Mouse (Mus musculus): ENCODE measurements around the gene Taf12. TPM values are rescaled to one million over a fixed set of nuclear protein-coding genes. Genes with fewer than 3 reads are reported as not detected.
"Not testable (repeated sequence)": the region's sequence is repeated elsewhere in the genome, so short reads cannot be mapped to it uniquely, and the experiment has no call there.

Gene Taf12
- polyA plus RNA-seq, 2 experiments from 2014 or later = 74.6 to 89.5 TPM

DNA sequence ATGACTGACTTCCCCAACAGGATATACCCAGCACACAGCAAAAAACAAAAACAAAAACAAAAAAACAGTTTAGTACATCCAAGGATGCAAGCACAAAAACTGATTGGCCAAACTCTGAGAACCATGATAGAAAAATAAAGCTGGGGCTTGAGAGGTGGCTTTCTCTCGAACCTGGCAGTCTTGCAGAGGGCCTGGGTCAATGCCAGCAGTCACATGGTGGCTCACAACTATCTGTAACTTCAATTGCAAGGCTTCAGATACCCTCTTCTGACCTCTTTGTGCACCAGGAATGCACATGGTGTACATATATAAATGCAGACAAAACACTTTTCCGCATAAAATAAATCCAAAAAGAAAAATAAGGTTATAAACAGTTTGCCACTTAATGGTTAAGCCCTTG, 1.0 kb upstream of the Taf12 start:
- no peak for ATAC-seq

DNA sequence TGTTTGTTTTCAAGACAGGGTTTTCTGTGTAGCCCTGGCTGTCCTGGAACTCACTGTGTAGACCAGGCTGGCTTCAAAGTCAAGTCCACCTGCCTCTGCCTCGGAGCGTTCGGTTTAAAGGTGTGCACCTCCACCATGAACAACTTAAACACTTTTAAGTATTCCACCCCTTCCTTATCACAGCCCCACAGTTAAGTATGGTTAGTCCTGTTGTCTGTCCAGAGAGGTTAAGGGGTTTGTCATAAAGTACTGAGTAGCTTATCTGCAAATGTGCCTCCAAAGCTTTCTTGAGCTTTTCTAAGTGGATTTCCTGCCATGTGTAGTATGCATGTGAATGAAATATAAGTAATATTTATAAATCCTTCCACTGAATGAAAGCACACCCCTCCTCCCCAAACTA, 1.8 kb downstream of the Taf12 start:
- no peak for ATAC-seq

DNA sequence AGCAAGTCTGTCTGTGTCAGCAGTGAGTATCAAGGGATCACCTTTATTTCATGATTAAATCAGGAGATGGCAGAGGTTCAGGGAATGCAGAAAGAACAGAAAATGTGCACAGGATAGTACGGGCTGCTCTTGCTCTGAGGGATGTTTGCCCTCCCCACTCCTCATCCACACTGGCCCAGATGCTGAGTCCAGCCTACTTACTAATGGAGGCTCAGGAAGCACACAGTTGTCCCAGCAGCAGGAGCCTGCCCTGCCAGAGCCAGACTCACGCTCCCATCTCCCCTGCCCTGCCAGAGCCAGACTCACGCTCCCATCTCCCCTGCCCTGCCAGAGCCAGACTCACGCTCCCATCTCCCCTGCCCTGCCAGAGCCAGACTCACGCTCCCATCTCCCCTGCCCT, 14.7 kb downstream of the Taf12 start:
- not testable (repeated sequence) for ATAC-seq

DNA sequence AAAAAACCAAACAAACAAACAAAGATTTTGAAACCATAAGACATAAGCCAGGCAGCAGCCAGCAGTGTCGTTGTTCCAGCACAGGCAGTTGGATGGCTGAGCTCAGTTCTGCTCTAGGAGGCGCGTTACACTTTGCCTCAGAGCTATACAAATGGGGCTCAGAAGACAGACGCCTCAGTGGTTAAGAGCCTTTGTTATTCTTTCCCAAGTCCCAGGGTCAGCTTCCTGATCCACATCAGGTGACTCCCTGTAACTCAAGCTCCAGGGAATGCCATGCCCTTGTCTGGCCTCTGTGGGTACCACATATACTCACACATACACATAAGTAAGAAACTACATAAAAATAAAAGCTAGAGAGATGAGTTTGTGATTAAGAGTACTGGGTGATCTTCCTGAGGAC, 16.9 kb downstream of the Taf12 start:
- no peak for ATAC-seq

DNA sequence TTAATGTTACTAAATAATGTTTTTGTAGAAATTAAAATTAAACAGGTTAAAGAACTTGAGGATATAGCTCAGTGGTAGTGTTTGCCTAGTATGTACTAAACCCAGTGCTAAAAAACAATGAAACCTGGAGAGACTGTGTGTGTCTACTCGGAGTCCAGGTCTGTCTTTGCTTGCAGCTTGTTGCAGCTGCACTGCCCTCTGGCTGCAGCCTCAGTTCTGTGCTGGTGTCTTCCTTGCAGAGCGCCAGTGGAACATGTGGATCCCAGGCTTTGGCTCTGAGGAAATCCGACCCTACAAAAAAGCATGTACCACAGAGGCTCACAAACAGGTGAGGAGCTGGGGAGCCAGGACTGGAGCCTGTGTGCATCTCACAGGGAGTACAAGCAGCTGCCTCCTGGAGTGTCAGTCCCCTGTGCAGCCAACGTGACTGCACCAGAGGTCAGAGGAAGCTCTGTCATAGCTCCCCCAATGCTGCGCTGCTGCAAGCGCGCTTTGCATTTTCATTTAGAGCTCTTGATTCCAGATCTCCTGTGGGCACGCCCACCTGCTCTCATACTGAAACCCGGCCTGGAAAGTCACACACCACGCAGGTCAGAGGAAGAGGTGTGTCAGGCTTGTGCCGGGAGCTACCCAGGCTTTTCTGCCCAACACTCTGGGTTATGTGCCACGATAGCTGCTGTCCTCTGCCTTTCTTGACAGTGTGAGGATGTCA, 17.6 kb downstream of the Taf12 start:
- ATAC-seq = no peak

DNA sequence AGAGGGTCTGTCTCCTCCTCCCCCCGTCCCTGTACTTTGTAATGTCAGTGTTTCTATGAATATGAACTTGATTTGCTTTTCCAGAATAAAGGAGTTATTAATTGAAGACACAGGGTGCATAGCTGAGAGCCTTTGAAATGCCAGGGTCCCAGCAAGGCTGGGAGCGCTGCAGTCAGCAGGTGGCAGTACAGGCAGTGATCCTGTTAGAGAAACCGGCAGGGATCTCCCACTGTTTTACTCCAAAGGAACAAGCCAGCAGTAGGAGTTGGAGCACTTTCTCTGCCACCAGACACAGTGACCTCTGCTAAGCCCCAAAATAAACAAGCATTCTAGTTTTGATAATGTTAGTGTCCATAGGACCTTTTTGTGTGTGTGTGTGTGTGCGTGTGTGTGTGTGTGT, 18.8 kb downstream of the Taf12 start:
- no peak for ATAC-seq

DNA sequence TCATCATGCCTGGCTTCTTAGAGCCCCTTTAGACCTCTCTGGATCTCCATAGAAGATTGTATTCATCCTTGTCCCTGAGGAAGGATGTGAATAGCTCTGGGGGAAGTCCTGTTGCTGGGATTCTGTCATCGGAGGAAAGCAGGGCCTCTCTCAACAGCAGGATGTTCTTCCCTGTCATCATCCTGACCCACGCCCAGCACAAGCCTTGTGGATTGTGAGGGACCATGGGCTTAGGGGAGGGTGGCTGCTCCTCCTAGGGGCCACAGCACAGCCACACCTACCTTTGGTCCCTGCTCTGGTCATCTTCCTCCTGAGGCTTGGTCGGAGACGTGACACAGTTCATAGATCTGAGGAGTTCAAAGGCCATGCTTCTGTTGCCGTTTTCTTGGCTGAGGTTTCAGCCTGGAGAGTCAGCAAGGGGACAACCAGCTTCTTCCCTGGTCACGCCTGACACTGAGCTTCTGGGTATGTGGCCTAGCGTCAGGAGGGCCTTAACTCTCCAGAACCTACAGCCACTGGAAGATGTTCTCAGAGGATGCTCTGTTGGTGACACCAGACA, 19.6 kb downstream of the Taf12 start:
- no peak for ATAC-seq

DNA sequence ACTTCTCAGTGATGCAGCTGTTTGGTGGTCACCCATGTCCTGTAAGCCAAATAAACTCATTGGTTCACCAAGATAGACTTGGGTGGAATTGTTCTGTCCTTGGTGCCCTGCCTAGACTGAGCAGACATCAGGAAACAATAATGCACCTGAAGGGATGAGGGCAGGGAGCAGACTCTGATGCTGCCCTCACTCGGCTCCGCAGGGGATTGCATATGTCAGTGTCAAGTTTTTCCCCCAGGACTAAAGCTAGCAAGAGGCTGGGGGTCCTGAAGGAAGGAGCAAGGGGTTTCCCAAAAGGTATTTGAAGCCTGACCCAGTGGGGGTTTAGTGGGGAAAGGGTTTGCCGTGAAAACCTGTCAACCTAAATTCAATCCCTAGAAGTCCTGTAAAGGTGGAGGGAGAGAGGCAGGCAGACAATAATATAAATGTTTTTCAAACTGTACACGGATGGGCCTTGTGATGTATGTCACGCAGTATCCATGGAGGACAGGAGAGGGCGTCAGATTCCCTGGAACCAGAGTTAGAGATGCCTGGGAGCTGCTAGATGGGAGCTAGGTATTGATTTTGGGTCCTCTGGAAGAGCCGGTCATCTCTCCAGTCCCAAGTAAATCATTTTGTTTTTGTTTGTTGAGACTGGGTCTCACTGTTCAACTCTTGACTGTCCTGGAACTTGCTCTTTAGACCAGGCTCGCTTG, 21.7 kb downstream of the Taf12 start:
- ATAC-seq = no peak

DNA sequence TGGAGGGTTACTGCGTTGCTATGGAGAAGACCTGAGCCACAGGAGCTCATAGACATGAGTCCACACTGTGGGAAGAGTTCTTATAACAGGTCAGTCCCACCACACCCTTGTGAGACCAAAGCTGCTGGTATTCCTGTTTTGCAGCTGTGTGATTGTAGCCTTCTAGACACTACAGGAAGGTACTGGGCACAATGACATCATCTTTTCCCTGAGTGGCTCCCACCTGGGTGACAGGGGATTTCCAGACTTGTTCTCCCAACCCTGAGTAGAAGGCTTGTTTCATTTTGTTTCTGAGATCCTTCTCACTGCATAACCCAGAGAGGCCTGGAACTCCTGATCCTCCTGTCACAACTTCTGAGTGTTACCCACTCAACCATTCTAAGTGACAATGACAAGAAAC, 25.7 kb downstream of the Taf12 start:
- no peak for ATAC-seq

DNA sequence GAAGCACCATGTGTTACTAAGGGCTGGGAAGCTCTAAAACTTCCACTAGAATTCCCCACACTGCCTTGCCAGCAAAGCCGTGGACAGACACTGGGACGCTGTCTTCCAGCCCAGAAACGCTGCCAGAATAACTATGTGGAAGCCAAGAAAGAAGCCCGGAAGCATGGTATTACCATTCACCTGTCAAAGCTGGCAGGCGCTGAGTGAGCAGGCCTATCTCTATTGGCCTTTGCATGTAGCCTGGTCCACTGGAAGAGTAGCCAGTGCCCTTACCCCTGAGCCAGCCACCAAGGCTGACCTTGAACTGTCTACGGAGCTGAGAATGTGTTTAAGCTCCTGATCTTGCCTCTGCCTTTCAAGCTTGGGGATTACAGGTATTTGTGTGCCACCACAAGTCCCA, 27.3 kb downstream of the Taf12 start:
- no peak for ATAC-seq

DNA sequence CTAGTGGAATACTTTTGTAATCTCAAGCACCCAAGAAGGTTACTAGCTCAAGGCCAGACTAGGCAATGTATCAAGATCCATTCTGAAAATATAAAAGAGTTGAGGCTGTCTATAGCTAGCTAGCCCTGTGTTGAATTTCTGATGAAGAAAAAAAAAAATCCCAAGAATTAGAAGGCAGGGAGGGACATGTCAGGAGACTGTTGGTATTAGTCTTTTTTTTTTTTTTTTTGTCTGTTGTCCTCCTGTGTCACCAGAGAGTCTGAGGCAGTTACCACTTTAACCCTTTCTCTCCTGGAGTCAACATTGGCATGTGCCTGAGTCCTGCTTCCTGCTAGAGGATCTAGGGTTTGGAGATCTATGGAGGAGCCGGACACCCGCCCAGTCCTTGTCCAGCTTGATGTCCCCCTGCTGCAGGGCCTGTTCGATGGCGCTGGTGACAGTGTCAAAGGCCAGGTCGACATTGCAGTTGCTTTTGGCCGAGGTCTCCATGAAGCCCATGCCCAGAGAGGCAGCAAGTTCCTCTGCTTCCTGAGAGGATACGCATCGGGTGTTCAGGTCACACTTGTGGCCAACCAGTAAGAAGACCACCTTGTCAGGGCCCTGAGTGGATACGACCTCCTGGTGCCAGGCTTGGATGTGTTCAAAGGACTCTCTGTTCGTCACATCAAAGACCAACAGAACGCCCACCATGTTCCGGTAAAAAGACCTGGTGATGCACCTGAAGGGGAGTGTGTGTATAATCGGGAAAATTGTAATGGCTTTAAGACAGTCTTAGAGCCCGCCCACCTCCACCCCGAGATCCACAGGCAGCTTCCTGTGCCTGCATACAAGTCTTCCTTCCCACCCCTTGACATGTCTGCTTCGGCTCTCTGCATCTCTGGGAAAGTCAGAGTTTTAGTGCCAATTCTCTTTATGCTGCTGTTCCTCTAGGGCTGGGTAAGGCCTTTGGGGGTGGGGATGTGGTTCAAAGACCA, 28.1 kb downstream of the Taf12 start:
- peak; percentile 29 for ATAC-seq

DNA sequence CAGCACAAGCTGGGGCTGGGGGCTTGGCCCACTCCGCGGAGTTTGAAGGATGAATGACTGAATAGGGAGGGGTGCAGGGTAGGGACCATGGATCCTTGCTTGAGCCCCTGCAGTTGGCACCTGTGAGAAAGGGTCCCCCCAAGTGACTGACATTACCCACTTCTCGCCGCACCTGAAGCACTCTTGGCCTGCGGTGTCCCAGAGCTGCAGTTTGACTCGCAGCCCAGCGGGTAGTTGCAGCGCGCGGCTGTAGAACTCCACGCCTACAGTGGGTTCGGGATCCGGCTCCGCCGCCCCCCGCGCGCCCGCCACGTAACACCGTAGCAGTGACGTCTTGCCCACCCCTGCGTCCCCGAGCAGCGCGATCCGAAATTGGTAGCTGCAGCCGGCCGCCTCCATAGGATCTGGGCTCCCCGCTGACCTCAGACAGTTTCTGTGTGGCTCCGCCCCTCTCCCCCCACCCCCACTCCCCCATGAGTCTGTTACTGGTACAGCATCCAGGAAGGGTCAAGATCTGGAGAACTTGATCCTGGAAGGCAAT, 28.8 kb downstream of the Taf12 start, which contains the start of gene Rab42:
TSS of gene Rab42 (minus strand) at position 447 of the 541 bp plus-strand sequence.
- peak; percentile 67 for ATAC-seq

DNA sequence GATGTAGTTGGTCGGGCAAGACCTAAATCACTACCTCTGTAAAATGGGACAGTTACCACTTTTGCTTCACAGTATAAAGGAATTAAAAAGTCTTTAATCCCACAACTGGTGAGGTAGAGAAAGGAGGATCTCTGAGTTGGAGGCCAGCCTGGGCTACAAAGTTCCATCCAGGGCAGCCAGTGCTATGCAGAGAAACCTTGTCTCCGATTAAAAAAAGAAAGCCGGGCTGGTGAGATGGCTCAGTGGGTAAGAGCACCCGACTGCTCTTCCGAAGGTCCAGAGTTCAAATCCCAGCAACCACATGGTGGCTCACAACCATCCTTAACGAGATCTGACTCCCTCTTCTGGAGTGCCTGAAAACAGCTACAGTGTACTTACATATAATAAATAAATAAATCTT, 29.3 kb downstream of the Taf12 start:
- not testable (repeated sequence) for ATAC-seq

DNA sequence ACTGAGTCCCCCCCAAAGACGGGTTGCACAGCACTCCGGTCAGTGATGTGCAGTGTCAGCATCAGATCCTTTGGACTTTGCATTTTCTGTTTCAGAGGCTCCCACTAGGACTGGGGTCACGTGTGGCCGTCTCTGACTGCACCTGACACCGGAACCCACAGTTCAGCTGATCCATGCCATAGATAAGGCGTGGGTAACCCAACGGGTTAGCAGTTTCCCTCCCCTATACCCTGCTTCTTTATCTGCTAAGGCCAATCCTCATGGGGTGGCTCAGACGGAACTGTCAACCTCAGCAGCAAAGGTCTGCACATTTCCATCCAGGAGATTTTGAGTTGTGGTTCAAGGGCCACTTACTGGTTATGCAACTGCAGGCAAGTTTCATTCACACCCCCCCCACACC, 31.1 kb downstream of the Taf12 start:
- no peak for ATAC-seq

DNA sequence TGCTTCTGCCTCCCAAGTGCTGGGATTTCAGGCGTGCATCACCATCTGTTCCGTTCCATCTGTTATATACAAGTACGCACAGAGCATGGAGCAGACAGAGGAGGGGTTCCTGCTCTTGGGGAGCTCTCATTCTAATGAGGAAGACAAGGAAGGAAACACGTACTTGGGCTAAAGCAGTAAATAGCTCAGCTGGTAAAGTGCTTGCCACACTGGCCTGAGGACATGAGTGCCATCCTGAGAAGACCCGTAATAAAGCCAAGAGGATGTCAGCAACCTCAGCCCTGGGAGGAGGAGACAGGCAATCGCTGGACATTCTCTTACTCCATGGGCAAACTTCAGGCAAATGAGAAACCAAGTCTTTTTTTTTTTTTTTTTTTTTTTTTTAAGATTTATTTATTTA, 31.8 kb downstream of the Taf12 start:
- no peak for ATAC-seq

DNA sequence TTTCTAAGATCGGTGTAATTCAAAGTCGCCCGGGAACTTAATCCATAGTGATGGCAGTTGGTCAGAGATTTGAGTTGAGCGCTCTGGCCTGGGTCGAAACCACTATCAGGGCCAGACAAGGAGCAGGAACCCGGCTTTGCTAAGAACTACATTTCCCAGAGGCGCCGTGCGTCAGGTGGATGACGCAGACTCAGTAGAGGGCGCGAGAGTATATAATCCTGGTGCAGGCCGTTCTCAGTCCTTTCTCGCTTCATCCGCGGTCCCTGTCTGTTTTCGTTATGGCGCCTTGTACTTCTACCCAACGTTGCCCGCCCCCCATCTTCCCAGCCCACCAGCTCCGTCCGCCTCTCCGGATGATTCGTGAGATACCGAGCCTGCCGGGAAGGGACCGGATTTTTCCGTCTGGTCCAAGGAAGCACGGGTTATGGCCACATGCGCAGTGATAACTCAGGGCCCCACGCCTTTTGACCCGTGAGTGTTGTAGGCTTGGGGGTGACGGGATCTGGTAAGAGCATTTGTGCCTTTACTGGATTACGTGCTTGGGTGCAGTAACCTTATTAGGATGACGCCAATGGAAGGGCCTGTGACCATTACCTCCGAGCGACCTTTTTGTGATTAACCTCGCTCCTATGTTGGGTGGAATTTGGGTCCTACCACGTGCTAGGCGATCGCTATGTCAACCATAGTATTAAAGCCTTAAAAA, 34.4 kb downstream of the Taf12 start:
- ATAC-seq = peak; percentile 90

DNA sequence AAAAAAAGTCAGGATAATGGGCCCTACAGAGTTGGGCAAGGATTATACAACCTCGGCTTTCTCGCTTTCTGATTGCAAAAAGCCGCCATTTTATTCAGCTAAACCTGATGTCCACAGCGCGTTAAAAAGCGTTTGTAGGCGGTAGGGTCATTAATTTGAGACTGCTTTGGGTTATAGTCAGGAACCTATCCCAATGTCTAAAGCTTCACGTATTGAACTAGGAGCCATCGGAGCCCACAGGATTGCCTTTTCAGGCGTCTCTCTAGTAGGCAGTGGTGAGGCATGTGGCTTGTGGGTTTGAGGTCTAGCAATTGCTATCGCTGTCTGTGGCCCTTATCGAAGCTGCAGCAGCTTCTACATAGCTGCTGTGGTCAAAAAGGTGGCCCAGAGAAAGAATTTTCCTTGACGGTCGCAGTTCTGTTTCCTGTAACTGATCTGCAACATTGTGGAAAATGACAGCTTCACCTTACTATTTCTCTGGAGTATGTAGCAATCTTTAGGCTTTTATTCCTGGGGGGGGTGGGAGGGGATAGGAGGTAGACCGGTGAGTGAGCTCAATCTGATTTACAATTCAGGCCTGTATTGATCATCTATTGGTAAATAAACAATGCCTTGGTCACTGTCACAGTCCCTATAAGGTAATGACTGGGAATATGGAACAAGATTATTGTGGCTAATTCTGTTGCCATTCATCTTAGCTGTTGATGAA, 35.1 kb downstream of the Taf12 start:
- ATAC-seq = peak; percentile 38

DNA sequence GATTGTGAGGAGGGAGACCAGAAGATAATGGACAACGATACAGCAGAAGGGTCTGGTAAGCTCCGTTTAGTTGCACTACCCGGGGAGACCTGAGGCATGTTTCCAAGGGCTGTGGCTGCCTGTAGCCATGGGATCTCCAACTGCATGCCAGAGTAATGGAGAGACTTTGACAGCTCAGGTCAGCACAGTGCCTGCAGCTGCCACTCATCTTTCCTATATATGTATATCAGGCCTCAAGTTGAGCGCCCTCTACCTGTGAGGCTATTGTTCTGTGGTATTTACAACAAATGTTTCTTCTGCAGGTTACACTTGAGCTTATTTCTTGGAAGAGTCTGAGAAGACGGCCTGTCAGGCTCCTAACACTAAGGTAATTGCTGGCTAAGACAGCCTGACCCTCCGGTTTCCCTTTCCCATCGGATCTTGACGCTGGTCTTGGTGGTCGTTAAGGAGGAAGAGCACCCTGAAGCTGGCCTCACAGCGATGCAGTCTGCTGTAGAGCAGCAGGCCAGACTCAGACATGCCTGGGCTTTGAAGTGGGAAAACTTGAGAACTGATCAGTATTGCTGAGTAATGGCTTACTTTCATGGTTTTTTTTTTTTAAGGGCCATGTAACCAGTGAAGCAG, 35.8 kb downstream of the Taf12 start:
- peak; percentile 42 for ATAC-seq

DNA sequence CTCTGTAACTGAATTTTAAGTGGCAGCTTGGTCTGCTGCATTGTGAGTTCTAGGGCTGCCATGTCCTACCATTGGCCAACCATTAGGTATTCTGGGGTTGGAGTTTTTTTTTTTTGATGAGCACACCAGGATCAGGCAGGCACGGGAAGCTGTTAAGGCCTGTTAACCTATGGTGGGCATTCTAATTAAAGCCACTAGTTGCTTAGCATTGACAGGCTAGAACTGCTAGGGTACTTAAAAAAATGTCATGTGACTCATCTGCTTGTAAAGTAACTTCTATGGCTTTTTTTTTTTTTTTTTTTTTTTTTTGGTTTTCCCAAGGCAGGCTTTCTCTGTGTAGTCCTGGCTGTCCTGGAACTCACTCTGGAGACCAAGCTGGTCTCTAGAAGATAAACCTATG, 37.0 kb downstream of the Taf12 start:
- no peak for ATAC-seq

DNA sequence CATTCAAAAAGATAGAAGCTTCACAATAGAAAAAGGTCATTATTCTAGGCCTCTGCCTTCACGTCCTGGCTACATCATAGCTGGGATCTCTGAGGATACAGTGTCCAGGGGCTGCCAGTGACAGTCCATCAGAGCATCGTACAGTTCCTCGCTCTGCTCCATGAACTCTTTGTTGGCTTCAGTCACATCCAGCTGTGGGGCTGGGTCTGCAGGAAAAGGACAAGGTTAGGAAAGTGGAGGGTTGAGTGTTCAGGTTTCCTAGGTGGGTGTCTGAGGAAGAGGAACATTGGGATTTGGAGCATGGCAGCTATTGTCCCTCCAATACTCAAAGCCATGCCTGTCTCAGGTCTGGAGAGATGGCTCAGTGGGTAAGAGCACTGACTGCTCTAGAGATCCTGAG, 37.6 kb downstream of the Taf12 start:
- no peak for ATAC-seq

DNA sequence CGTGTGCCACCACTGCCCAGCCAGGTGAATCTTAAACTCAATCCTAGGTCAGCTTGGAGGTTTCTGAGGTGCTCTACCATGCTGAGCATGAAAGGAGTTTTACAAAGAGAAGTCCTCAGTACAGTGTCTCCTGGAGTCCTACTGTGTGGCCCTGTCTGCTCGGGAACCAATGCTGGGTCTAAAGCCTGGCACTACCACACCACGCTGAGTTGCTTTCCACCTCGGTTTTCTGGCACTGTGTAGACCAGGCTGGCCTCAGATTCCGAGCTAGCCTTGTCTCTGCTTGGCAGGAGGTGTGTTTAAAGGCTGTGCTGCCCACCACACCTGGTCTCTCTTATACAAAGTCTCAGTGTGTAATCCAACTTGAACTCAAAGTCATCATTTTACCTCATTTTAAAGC, 38.5 kb downstream of the Taf12 start:
- ATAC-seq = no peak

All from activated CD4-positive, CD25-positive, alpha-beta regulatory T cell, adult 4 months (primary cell).